Mouse (Mus musculus): ENCODE data around the gene Lmod1. TPM values are rescaled to one million over a fixed set of nuclear protein-coding genes. Genes with fewer than 3 reads are reported as not detected.
"Not testable (repeated sequence)": the region's sequence is repeated elsewhere in the genome, so short reads cannot be mapped to it uniquely, and the experiment has no call there.

Gene Lmod1
- polyA plus RNA-seq, 1 experiment from 2014 or later: 0.46 TPM

DNA sequence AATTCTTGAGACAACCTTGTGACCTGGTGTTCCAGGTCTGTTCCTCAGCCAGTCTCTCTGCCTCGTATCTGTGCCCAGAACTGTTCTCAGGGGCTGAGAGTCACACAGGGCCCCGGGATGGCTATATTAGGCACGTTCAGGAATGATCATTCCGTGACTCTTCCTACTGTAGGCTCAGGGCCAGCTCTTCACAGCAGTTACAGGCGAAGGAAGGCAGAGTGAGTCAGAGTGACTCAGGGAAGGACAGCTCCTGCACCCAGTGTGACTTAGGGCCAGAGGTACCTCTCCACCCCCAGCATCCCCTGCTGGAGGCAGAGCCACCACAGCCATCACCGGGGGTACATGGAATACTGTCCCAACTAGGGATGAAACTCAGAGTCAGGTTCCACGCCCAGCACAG lies 42.4 kb downstream of the Lmod1 start:
- Histone ChIP-seq H3K4me1 (peaks cover 25% of the 10 kb centered on the region), H3K27me3 (ENCODE audit: low read depth, poor library complexity, severe bottlenecking) (peaks cover 16% of the 10 kb centered on the region), H3K9me3 (replicated peaks) (peaks cover 6% of the 10 kb centered on the region; the same call in 1 of the 2 replicates), H3K27ac (replicated peaks) (no peak overlapping the region), H3K36me3 (peaks cover 12% of the 10 kb centered on the region; the same call in 1 of the 2 replicates), H3K4me3 (no peak overlapping the region)
- WGBS: 89% methylated on average over 7 of the region's 7 CpGs
- DNase-seq (ENCODE audit: low spot score): no peak

DNA sequence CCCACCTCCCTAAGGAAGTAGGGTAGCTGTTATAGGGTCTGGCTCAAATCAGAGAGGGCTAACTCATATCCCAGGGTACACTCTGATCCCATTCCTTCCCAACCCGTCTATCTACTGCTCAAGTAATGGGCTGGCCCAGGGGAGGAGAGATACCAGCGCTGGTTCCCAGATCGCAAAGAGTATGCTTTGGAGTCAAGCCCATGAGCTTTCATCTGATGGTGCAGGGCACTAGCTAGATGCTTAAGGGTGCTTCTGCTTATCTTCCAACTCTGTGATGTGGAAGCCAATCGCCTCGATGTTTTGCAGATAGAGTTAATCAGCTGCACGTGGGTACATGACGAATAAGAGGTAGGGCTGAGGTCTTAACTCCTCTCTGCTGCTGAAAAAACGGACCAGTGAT lies 43.0 kb downstream of the Lmod1 start:
- Histone ChIP-seq H3K4me1 (peaks cover 30% of the 10 kb centered on the region), H3K4me3 (no peak overlapping the region), H3K27ac (replicated peaks) (no peak overlapping the region), H3K9me3 (replicated peaks) (0 out of 2 replicates have a peak, but pooled peaks cover under 1% of the 10 kb centered on the region), H3K27me3 (ENCODE audit: low read depth, poor library complexity, severe bottlenecking) (peaks cover 16% of the 10 kb centered on the region), H3K36me3 (peaks cover 15% of the 10 kb centered on the region)
- WGBS: 81% methylated on average over 8 of the region's 8 CpGs
- no peak for DNase-seq (ENCODE audit: low spot score)

DNA sequence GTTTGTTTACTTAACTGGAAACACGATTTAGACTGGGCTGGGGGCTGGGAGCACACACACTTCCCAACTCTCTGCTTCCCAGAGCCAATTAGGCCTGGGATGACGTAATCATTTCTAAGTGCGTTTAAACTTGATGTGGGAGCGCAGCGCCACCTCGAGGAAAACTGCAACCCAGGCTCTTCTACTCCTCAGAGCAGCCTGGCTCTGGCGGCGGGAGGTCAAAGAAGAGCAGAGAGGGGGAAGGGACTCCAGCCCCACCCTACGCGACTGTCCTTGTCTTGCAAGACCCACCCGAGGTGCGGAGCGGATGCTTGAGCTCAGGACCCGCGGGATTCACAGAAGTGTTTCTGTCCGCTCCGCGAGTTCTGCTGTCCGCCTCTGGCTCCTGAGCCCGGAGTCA lies 43.6 kb downstream of the Lmod1 start:
- DNase-seq (ENCODE audit: low spot score): peak; percentile 86
- H3K27me3 ChIP-seq (ENCODE audit: low read depth, poor library complexity, severe bottlenecking): peaks cover 16% of the 10 kb centered on the region
- H3K9me3 ChIP-seq (replicated peaks): no peaks in the 10 kb centered on the region
- H3K36me3 ChIP-seq: peaks cover 15% of the 10 kb centered on the region
- peaks cover 36% of the 10 kb centered on the region for H3K4me1 ChIP-seq
- H3K4me3 ChIP-seq: peak overlapping the region; percentile 59
- H3K27ac ChIP-seq (replicated peaks): peak overlapping the region; percentile 82
- under 1% methylated on average over 20 of the region's 20 CpGs for WGBS

DNA sequence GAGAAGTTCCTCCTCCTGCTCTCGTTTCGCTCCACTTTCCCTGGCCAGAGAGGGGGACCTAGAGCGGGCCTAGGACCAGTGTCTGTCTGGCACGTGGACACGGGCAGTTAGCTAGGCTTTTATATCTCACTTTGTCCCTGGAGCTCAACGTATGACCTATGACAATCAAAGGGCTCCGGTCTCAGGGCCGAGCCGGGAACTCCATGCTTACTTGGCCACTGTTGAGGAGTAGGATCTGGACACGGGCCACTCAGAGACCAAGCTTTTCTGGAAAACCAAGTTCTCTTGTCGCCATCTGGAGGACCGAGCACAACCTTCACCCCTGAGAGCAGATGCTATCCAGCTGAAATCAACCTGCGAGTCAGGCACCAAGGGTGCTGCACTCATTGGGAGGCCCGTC lies 44.4 kb downstream of the Lmod1 start:
- Histone ChIP-seq H3K9me3 (replicated peaks) (no peaks in the 10 kb centered on the region), H3K4me3 (peak overlapping the region; percentile 59), H3K27ac (replicated peaks) (peak overlapping the region; percentile 82), H3K4me1 (peaks cover 44% of the 10 kb centered on the region), H3K36me3 (peaks cover 15% of the 10 kb centered on the region), H3K27me3 (ENCODE audit: low read depth, poor library complexity, severe bottlenecking) (peaks cover 16% of the 10 kb centered on the region)
- DNase-seq (ENCODE audit: low spot score): peak; percentile 56
- 10% methylated on average over 14 of the region's 14 CpGs for WGBS

DNA sequence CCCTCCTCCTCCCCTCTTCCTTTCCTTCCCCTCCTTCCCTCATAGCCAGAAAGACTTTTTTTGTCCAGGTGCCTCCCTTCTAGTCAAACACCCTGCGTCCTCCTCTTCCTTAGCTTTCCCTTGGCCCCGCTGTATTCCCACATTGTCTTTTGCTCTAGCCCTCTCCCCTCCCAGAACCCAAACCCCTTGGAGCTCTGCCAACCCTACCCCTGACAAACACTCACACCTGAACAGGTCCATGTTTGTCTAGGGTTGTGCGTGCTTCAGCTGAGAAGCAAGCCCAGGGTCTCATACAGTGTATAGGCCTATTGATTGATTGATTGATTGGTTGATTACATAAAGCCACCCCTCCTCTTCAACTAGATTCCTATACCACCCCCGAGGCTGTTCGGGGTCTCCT lies 44.8 kb downstream of the Lmod1 start:
- Histone ChIP-seq H3K27me3 (ENCODE audit: low read depth, poor library complexity, severe bottlenecking) (peaks cover 16% of the 10 kb centered on the region), H3K36me3 (peaks cover 15% of the 10 kb centered on the region), H3K27ac (replicated peaks) (no peak overlapping the region), H3K9me3 (replicated peaks) (no peaks in the 10 kb centered on the region), H3K4me3 (0 out of 2 replicates have a peak overlapping the region, but pooled peaks have one; percentile 59), H3K4me1 (peaks cover 48% of the 10 kb centered on the region)
- WGBS: 84% methylated on average over 5 of the region's 5 CpGs
- no peak for DNase-seq (ENCODE audit: low spot score)

DNA sequence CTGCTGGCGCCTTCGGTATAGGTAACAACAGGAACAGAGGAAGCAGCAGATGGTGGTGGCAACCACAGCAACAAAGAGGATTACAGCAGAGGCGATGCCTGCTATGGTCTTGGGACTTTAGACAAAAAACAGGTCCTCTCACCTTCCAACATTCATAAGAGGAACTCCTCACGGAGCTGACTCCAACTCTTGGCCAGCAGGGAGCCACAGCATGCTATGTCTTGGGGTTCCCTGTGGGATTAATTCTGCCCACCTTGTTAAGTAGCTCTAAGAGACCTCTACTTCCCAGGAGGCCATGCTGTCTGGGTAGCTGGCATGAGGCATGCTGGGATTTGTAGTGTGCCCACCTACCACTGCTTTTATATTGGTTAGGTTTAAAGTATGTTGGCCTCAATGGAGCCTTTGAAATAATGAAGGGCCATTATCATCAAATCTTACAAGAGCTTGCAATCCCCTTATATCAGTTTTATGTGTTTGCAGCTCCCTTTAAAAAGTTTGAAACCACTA lies 48.6 kb downstream of the Lmod1 start:
- peak overlapping the region; percentile 68 for H3K27ac ChIP-seq (replicated peaks)
- WGBS: 59% methylated on average over 4 of the region's 4 CpGs
- H3K36me3 ChIP-seq: peaks cover 15% of the 10 kb centered on the region
- no peak for DNase-seq (ENCODE audit: low spot score)
- no peaks in the 10 kb centered on the region for H3K9me3 ChIP-seq (replicated peaks)
- H3K27me3 ChIP-seq (ENCODE audit: low read depth, poor library complexity, severe bottlenecking): peaks cover 16% of the 10 kb centered on the region
- H3K4me3 ChIP-seq: peak overlapping the region; percentile 74
- H3K4me1 ChIP-seq: peaks cover 53% of the 10 kb centered on the region

DNA sequence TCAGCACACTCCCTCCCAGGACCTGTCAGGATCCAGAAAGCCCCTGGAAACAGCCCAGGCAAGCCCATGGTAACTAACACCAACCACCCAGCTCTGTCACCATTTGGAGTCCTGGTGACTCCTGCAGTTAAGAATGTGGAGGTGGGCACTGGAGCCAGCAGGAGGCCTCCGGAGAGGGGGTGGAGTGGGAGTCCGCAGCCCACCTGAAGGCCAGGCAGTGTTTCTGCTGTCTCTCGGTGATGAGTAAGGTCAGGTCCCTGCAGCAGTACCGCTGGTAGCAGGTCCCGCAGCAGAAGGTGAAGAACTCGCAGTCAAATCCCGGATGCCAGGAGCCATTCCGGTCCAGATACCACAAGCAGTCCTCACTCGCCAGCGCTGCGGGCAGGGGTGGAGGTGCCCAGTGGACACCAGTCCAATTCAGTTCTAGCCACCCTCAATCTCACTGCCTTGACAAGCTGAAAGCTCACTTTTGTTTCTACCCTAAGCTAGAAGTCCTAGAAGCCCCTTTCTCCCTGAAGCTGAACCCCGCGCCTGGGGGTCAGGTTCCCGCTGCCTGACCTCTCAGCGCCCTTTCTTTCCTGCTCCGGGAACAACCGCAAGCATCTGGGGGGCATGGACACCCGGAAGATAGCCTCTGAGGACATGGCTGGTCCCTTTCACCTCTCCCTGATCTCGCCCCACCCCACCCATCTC lies 49.7 kb downstream of the Lmod1 start:
- no peaks in the 10 kb centered on the region for H3K9me3 ChIP-seq (replicated peaks)
- H3K36me3 ChIP-seq: peaks cover 15% of the 10 kb centered on the region
- H3K4me1 ChIP-seq: peaks cover 42% of the 10 kb centered on the region
- no peak for DNase-seq (ENCODE audit: low spot score)
- H3K27ac ChIP-seq (replicated peaks): peak overlapping the region; percentile 97
- H3K27me3 ChIP-seq (ENCODE audit: low read depth, poor library complexity, severe bottlenecking): peaks cover 9% of the 10 kb centered on the region
- WGBS: 2% methylated on average over 19 of the region's 19 CpGs
- peak overlapping the region; percentile 74 for H3K4me3 ChIP-seq

DNA sequence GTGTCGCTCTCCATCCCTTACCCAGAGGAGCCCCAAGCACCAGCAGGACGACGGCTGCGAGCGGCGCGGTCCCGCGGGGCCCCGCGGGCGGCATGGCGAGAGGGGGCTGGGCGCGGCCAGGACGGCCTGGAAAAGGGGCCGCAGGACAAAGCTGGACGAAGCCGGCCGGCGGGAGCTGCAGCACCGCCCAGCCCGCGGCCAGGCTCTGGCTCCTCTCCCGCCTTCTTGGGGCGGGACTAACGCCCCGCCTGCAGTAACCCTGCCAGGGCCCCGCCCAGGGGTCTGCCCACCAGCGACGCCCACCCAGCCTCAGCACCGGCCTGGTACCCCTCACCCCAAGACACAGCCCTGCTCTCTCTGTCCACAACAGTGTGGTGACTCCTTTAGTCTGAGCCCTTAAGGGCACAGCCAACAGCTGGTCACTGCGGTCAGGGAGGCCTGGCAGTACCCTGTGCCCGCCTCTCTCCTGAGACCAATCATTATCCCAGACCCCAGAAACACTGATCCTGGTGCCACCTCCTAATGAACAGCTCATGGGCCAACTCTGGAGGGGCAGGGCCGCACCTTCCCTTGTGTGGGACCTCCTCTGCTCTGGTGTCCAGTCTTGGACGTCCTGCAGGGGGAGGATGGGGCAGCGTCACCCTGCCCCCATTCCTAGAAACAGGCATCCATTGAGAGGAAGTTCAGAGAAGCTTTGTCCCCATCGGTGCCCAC lies 50.4 kb downstream of the Lmod1 start, which contains the start of gene Shisa4:
Gene Shisa4, minus strand, starts transcription at position 370 of the 714 bp plus-strand sequence.
- peak within 1 kb of the TSS; percentile 74 for H3K4me3 ChIP-seq
- H3K4me1 ChIP-seq: peaks cover 41% of the 10 kb centered on the region
- DNase-seq (ENCODE audit: low spot score): peak; percentile 88
- WGBS: 4% methylated on average over 34 of the region's 38 CpGs
- H3K27ac ChIP-seq (replicated peaks): peak within 1 kb of the TSS; percentile 97
- peaks cover 15% of the 10 kb centered on the region for H3K36me3 ChIP-seq
- H3K9me3 ChIP-seq (replicated peaks): no peaks in the 10 kb centered on the region
- peaks cover 2% of the 10 kb centered on the region; the same call in 1 of the 2 replicates for H3K27me3 ChIP-seq (ENCODE audit: low read depth, poor library complexity, severe bottlenecking)

DNA sequence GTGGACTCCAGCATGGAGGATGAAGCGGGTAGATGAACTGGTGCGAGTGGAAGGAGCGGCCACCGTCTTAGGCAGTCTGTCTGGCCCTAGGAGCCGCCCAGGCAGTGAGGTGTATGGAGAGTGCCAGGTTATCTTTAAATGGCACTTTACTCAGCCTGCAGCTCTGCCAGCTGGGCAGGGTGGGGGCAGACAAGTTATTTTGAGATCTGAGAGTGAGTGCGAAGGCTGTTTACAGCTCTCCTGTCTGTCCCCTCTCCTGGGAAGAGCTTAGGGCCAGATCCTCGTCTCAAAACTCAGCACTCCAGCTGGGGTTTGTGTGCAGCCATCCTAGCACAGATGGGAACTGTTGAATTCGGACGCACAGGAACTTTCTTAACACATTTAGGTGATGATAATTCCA lies 54.0 kb downstream of the Lmod1 start:
- H3K27me3 ChIP-seq (ENCODE audit: low read depth, poor library complexity, severe bottlenecking): no peaks in the 10 kb centered on the region
- no peak overlapping the region for H3K27ac ChIP-seq (replicated peaks)
- peaks cover 20% of the 10 kb centered on the region for H3K4me1 ChIP-seq
- WGBS: 73% methylated on average over 9 of the region's 9 CpGs
- no peak for DNase-seq (ENCODE audit: low spot score)
- H3K4me3 ChIP-seq: no peak overlapping the region
- no peaks in the 10 kb centered on the region for H3K9me3 ChIP-seq (replicated peaks)
- peaks cover 24% of the 10 kb centered on the region for H3K36me3 ChIP-seq

DNA sequence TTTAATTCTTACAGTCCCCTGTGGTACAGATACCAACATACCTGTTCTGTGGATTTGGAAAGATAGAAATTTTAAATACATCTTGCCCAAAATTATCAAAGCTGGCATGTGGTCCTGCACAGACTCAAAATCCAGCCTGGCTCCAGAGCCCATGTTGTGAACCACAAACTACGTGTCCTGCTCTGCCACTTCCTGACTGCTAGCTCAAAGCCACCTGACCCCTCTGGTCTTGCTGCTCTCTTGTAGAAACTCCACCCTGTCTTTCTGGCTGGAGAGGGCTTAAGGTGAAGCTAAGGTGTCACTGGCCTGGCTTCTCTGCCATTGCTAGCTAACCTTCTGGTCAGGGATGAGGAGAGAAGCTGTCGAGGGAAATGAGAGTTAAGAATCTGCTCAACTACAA lies 54.4 kb downstream of the Lmod1 start:
- H3K36me3 ChIP-seq: peaks cover 29% of the 10 kb centered on the region
- 64% methylated on average over 2 of the region's 2 CpGs for WGBS
- H3K4me3 ChIP-seq: no peak overlapping the region
- no peaks in the 10 kb centered on the region for H3K27me3 ChIP-seq (ENCODE audit: low read depth, poor library complexity, severe bottlenecking)
- H3K27ac ChIP-seq (replicated peaks): no peak overlapping the region
- H3K4me1 ChIP-seq: peaks cover 16% of the 10 kb centered on the region
- DNase-seq (ENCODE audit: low spot score): no peak
- H3K9me3 ChIP-seq (replicated peaks): no peaks in the 10 kb centered on the region

DNA sequence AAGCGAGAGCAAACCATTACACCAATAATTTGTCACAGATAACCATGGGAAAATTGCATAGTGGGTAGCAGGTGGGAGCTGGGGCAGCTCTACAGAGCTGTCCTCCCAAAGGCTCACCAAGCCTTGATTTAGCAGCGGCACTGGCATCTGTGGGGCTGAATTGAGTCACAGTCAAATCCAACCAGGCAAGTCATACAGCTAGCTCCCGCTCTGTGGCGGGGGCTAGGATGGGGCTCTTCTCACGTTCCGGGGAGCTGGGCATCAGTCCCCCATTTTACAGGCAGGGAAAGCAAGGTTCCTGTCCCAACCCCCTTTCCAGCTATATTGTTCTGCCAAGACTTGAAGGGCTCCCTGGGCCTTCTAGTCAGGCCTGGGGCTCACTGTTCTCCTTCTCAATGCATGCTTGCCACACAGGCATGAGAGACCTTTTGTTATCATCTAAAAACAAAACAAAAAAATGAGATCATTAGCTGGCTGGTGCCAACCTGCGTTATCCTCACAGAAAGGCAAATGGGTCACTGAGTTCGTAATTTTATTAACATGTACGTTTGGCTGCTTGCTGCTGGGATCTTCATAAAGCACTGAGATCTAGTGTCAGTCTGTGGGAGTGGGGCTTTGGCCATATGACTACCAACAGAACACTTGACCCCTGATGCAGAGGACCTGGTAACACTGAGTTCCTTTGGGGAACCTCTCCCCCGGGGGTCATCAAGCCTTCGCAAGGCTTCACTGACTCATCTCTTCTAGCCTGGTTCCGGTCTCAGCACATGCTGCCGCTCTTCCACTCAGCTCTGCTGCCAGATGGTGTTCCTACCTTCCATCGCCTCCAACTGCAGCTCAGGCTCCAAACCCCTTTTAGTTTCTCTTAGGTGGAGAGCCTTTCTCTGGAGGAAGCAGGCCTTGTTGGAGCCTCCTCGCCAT lies 55.7 kb downstream of the Lmod1 start:
- WGBS: 85% methylated on average over 15 of the region's 15 CpGs
- no peaks in the 10 kb centered on the region for H3K9me3 ChIP-seq (replicated peaks)
- no peak overlapping the region for H3K27ac ChIP-seq (replicated peaks)
- no peak for DNase-seq (ENCODE audit: low spot score)
- H3K4me3 ChIP-seq: no peak overlapping the region
- H3K27me3 ChIP-seq (ENCODE audit: low read depth, poor library complexity, severe bottlenecking): no peaks in the 10 kb centered on the region
- peaks cover 3% of the 10 kb centered on the region for H3K4me1 ChIP-seq
- H3K36me3 ChIP-seq: peaks cover 42% of the 10 kb centered on the region

DNA sequence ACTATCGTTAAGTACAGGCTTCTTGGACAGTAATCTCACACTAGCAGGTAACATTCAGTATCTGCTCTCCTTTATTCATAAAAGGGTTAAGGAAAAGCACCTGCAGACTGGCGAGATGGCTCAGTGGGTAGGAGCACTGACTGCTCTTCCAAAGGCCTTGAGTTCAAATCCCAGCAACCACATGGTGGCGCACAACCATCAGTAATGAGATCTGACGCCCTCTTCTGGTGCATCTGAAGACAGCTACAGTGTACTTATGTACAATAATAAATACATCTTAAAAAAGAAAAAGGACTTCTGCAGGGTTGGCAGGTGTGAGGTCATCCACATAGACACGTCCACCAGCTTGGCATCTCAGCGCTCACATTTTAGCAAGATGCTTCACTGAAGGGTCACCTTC lies 57.0 kb downstream of the Lmod1 start:
- DNase-seq (ENCODE audit: low spot score); H3K27ac ChIP-seq (replicated peaks); H3K4me3 ChIP-seq; H3K9me3 ChIP-seq (replicated peaks); H3K27me3 ChIP-seq (ENCODE audit: low read depth, poor library complexity, severe bottlenecking); H3K4me1 ChIP-seq: not testable (repeated sequence)
- H3K36me3 ChIP-seq: peaks cover 54% of the 10 kb centered on the region
- WGBS: 58% methylated on average over 6 of the region's 6 CpGs

Measured in midbrain, embryonic 10.5 days (tissue).